Mouse (Mus musculus) heart, postnatal 36 days (tissue): ENCODE measurements at regions not wholly inside any gene's neighbourhood (a gene's known extent, or its start where the extent isn't known, plus 50 kb on each side); places are given as distances from the start of the nearest gene placed in this dataset.

Source experiments
- DNase-seq, 2 experiments: peaks; one replicate each; pipeline ENCODE4 v3.0.0; 2021 to 2022
- intact Hi-C: fragments of 180-260 bp; cut with DNase I; formaldehyde crosslinking; loops from one replicate; pipeline ENCODE4 v1.15.1; 2025

DNA sequence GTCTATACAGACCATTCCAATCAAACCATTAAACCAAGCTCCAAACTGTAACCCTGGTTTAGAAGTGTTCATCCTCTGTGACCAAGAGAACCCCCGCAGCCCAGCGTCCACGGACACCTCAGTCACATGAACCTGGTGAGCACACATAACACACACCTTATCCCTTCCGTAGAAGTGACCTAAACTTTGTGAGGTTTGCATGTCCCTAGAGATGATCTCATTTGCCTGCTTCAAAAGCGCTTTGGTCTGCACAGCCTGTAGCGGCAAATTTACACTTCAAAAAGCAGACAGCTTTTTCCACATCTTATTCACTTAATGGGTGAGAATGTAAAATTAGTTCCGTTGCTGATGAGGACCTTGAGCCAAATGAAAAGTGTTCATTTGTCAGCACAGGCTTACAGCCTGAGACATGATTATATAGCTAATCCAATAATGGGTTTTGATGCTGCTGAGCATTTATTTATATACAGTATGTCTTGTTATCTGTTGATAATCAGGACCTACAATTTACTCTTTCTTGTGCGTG is 122.3 kb upstream of the Lmo4 start:
- intact Hi-C loops = no loop called here
- no peak for DNase-seq

DNA sequence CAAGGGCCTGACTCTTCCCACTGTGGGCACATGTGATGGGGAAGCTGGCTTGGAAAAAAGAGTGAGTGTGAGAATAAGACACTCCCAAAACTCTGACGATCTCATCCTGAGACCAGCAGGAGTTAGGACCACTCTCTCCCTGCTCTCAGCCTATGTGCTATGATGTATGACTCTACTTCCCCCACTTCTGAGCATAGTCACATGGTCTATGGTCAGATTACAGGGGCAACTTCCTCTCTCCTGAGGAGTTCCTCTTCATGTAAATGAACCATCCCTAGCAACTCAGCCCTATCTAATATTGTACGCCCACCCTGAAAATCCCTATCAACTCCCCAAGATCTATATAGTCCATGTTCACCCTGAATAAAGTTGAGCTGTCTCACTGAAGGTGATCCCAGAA is 120.0 kb upstream of the Lmo4 start:
- intact Hi-C loops = no loop called here
- no peak for DNase-seq

DNA sequence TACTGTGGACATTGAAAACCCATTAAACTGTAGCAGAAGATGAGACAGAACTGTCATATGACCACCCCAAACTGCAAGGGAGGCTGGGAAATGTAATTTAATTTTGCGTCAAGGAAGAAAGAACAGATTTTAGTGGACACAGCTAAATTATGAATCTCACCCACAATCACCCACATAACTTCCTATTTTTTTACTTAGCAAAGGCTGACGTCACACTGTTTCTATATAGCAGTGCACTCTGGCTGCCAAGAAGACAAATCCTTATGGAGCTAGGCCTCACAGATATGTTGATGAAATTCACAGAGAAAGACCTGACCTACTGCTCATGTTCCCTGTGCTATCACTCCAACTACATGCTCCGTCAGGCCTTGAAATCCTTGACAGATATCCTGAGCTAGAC is 118.5 kb upstream of the Lmo4 start:
- intact Hi-C loops = no loop called here
- no peak for DNase-seq

DNA sequence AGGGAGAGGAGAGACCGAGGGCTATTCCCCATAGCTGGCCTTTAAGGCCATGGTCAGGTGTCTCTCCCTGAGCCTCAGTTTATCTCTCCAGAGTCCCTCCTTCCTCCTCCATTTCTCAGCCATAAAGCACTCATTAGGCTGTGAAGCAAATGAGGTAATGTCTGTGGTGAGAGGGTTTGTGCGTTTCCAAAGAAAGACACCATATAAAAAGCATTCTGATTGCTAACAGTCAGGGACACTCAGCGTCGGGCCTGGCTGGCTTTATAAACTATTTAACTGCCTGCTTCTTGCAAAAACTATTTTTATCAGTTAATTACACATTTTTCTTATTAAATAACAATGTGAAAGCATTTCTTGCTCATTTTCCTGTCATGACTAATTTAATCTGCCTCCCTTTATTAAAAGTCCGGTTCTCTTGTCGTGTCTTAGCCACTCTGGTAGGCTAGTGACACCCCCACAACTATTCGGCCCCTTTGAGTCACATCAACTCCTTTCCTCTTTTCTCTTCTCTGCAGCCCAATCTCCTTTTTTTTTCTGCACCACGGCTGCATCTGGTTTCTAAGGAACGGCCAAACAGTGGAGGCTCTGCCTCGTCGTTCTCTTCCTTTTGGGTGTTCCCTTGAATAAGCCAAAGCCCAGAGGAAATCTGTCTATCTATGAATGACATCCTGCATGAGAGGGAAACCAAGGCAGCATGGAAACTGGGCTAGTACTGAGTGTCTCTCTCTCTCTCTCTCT is 114.6 kb upstream of the Lmo4 start:
- DNase-seq = no peak
- intact Hi-C loops = no loop called here

DNA sequence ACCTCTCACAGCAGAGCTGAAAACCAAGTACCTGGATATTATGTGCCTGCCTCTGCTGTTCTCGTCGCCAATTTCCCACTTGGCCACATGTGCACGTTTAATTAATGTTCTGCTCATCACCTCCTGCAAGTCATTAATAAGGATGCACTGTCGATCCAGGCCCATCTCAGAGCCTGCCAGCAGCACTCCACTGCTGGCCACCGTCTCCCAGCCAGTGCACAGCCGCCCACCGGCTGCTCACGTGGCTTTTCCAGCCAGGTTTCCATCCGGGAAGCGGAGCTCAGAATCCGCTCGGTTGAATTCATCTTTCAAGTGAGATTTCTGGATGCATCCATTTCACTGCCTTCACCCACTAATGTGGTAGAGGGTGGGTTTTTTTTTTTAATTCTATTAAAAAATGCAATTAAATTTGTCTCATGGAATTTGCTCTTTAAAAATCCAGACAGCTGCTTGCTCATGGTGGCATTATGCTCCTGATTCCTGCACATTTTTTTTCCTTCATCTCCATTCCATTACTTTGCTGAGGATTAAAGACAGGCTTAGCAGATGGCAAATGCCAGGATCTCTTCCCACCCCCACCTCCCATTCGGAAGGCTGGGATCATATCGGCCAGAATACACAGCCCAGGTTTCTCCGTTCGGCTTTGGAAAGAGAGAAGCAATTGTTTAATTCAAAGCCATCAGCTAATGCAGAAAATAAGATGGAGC is 113.9 kb upstream of the Lmo4 start:
- no peak for DNase-seq
- intact Hi-C loops = no loop called here

DNA sequence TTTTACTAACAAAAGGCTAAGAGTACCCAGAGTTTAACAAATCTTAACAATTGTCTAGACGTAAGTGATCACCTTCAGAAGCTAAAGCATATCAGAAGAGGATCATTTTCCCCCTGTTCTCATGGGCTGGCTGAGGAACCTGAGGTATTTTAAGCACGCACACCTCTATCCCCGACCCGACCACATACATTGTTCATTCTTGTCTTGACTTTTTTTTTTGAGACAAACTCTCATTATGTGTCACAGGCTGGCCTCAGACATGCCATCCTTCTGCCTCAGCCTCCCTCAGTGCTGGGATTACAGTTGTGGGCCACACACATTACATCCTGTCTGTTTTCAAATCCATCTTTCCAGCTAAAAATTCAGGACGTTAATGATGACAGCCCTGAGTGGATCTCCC is 105.7 kb upstream of the Lmo4 start:
- no peak for DNase-seq

DNA sequence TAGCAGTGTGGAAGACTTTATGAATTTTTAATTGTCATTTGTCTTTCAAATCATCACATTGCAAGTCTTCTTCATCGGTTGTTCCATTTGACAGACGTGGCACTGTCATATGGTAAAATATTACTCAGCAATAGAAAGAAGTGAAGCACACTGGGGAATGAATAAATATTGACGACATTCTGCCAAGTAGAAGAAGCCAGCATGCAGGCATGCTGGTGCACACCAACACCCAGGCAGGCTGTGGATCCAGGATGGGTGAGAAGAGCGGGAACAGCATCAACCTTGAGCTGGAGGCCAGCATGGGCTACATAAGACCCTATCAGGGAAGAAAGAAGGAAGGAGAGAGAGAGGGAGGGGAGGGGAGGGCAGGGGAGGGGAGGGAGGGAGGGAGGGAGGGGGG is 103.6 kb upstream of the Lmo4 start:
- no peak for DNase-seq
- intact Hi-C loops = no loop called here

More for the DNA sequence above, 105.7 kb upstream of the Lmo4 start:
- intact Hi-C loops = no loop called here

DNA sequence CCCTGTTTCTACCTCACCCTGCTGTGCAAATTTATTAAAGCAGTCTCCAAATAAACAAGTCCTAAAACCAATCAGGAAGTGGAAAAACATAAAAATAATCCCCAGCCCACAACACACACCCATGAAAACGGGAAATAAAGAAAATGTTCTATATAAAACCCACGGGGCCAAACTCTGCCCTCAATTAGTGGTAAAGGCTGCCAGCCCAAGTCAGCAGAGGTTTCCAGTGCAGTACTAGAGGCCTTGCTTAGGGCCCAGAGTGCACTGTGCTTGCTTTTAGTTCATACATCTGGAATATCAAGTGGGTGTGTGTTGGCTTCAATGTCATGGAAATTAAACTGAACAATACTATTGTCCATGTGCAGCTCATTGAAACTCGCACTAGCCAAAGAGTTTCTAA is 102.5 kb upstream of the Lmo4 start:
- DNase-seq = no peak
- intact Hi-C loops = no loop called here

DNA sequence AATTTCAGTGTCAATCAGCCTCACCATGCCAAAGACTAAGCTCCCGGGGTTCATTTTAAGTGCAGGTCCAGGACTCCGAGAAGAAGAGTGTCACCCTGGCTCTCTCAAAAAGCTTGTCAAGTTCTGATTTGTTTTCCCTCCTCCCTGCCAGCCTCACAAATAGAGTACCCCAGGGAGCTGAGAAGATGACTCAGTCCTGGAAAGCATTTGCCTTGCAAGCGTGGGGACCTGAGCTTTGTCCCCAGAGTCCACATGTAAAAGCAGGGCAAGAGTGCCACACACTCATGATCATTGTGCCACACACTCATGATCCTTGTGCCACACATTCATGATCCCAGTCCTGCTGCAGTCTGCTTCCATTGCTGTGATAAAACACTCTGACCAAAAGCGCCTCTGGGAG is 100.4 kb upstream of the Lmo4 start:
- intact Hi-C loops = no loop called here
- no peak for DNase-seq

DNA sequence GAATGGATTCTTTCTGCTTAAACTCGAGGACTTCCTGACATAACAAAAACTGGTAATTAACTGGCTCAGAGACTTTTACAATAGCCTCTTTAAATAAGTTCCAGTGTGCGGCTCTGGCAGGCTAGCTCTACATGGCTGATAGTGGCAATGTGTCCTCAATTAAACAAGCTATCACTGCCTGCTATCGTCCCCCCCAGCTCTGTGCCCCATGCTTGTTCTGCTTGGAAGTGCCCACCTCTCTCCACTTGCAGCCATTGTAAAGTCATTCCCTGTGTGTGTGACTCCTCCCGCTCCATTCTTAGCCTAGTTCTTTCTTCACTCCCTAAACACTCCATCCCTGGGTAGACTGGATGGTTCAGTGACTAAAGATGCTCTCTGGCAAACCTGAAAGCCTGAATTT is 99.9 kb upstream of the Lmo4 start:
- no peak for DNase-seq
- intact Hi-C loops = no loop called here

DNA sequence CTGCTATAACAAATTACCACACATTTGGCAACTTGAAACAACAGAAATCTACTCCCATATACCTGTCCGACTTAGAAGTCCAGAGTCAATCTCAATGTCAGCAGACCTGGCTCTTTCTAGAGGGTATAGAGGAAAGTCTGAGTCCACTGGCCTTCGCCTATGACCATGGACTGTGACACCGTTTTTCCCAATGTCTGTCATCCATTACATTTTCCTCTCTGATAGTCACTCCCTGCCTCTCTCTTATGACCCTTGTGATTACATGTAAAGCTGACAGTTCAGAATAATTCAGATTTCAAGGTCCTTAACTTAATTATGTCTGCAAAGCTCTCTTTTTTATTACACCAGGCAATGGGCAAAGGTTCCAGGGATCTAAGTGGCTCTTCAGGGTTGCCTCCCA is 97.6 kb upstream of the Lmo4 start:
- intact Hi-C loops = no loop called here
- DNase-seq = no peak

DNA sequence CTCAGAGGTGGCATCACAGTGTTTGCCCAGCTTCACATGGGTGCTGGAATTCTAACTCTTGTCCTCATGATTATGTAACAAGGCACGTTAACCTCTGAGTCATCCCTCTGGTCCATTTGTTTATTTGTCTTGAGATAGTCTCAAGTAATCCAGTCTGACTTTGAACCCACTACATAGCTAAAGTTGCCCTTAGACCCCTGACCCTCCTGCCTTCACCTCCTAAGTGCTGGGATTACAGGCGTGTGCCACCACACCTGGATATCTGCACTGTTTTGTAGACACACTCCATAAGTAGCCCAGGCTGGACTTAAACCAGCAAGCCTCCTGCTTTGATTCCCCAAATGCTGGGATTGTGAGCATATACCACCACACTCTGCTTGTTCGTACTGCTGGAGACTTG is 96.0 kb upstream of the Lmo4 start:
- DNase-seq = no peak
- intact Hi-C loops = no loop called here

DNA sequence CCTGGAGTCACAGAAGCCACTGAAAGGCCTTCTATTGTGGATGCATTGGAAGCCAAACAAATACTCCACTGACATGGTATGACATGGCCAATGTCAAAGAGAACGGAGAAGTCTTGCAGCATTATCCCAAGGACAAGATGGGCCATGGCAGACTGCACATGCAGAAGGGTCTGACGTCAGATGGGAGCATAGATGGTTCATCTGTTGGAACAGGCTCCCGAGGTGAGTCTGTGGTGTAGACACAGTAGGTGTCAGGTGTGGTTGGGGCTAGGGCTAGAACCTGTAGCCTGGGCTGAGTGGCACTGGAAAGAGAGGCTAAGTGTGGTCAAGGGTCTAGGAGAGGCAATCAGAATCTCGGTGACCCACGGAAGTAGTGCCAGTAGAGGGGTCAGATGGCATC is 94.2 kb upstream of the Lmo4 start:
- no peak for DNase-seq
- intact Hi-C loops = no loop called here

DNA sequence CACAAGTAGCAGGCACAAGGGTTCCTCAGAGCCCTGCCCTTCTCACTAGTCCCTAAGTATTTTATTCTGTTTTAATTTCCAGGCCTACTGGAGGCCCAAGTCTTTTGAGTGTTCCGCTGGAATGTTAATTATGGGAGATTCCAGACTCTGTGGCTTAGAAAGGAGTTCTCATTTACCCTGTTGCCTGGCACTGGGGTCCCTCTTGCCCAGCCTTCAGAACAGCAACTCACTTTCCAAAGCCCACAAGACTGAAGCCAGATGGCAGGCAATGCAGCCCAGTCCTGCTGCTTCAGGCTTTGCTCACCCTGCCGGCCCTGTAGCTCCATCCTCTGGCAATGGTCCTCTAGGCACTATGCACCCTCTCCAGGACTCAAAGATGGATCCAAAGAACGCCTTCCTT is 84.5 kb upstream of the Lmo4 start:
- intact Hi-C loops = no loop called here
- DNase-seq = no peak

DNA sequence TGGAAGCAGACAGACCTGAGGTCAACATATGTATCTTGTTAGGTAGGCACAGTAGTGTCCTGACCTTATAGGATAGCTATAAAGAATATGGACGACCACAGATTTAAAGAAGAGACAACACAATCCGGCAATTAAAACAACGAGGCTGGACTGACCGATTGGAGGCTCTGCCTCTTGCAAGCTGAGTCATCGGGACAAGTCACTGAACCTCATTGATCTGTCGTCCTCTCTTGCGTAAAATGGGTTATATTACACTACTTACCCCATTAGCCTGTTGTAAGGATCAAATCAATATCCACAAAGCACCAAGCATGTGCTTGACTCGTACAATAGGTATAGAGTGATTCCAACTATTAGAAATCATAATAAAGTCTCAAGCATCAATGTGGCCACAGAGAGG is 81.1 kb upstream of the Lmo4 start:
- DNase-seq = no peak
- intact Hi-C loops = no loop called here

DNA sequence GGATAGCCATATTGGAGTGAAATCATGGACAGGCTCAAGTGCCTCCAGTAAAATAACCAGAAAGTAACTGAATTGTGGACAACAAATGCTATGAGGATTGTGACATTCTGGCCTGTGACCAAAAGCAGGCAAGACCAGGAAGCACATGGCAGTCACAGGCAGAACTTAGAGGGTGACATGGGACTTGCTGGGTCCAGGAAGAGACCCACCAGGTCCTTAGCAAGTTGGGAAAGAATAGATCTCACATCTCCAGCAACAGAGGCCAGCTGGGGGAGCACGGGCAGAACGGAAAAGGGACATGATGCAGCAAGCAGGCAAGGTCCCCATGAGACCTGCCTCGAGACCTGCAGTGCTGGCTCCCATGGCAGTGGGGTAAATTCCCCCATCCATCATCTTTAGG is 79.3 kb upstream of the Lmo4 start:
- intact Hi-C loops = no loop called here
- DNase-seq = no peak

DNA sequence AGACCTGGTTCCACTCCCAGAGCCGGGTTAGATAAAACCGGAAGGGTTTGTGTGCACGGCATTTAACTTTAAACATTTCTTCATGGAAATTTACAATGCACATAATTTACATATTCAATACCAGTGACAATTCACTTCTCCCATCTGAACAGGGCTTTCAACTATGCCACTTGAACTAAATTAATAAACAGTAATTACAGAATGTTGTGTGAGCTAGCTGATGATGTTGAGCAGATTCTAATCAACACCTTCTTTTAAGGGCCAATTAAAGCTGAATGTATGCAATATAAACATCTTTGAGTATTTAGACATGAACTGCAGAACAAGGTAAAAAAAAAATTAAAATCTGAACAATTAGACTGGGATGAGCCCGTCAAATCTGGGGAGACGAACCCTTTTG is 68.1 kb upstream of the Lmo4 start:
- intact Hi-C loops = no loop called here

DNA sequence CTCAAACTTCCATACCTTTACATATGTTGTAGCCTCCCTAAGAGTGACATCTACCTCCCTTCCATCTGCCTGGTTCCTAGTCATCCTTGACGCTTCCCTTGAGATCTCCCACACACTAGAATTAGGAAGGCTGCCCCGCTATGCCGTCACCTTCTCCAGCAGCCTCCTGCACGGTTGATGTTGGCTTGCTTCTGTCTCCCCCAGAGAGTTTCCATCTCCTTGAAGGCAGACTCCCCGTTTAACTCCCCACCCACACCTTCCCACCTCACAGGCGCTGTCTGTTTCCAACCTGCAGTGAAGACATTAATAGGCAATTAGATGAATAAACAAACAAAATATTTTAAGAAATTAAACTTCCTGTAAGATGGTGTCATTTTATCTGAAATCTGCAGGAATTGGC is 65.2 kb upstream of the Lmo4 start:
- no peak for DNase-seq
- intact Hi-C loops = no loop called here

More for the DNA sequence above, 68.1 kb upstream of the Lmo4 start:
- no peak for DNase-seq

DNA sequence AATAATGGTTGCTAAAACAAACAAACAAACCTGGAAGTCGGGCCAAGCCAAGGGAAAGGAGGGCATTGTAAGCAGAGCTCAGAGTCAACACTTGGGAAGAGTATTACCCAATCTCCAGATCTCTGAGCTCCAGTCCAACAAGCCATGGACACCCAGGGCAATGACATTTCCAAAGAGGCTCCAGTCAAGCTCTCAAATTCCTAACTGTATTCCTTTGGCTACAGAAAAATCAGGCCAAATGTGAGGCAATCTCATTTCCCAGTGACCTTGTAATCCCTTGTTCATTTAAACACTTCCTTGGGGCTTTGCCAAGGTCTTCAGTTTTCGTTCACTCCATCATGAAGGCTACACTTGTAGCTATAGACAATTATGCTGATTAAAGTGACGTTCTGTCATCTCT is 59.5 kb upstream of the Lmo4 start:
- DNase-seq = no peak
- intact Hi-C loops = no loop called here

DNA sequence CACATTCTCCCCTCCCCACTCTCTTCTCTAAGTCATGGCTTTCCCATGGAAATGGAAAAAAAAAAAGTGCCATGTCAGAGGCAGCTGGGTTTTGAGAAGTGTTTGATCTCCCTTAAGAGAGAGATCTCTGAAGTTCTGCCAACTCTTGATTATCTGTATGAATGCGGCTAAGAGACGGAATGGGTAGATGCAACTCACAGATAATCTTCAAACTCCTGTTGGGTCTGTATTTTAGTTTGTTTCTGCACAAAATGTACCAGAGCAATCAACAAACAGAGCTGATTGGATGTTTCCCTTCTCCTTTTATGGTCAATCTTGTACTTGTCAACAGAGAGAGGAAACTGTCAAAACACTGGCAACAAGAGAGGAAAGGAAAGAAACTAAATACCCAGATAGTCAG is 55.9 kb upstream of the Lmo4 start:
- intact Hi-C loops = no loop called here
- DNase-seq = no peak

DNA sequence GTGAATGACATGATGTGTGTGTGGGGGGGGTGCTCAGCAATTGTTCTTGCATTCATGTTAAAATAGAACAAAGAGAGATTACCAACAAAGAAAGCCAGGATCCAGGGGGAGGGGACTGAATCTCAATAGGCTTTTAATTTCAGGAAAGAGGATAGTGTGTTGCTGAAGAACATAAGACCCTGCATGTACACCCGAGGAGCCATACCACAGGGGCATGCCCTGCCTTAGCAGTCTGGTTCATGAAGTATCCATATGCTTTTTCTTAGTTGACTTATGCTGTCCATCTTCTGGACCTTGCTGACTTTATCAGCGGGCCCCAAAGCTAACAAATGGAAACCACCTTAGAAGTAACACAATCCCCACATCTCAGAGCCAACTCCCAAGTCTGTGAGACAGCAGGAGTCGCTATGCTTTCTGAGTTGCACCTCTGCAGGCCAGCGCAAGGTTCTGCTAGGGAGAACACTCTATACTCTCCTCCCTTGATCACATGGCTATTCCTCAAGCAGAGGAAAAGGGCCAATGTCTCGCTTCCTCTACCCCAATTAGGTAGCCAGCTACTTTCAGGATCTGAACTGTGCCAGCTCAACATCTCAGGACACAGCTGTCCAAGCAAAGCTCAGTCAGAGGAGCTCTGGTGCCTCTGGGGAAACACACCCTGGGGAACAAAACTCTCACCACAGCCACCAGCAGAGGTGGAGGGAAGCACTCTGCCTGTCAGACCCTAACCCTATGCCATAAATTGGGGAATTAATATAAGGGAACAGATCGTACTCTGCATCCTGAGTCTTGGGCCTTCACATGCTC is 52.9 kb upstream of the Lmo4 start:
- intact Hi-C loops = no loop called here
- no peak for DNase-seq

DNA sequence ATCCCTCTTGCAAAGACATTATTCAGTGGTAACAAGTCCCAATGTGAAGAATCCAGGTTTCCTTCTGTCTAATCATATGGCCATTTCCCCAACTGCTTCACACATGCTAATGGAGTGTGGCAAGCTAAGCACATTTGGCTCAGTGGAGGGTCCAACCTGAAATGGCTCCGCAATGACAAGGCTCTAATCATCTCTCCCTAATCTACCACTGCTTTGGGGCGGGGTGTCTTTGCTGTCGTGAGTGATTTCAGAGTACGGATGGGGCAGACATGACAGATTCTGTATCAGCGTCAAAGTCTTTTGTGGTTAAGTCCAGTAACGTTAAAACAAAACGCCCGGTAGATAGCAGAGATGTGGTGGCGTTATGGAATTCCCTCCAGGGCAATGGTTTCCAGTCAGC is 52.2 kb upstream of the Lmo4 start:
- no peak for DNase-seq
- intact Hi-C loops = no loop called here
